Mouse (Mus musculus) liver, postnatal 0 days (tissue): ENCODE data around the gene Iqgap1.

Experiments used
- CTCF ChIP-seq: sonication (generic); IDR thresholded peaks from 2 replicates; pipeline ENCODE4 v1.5.1; 2016; ENCODE audit warnings: antibody characterized with exemption, low read depth
- EP300 ChIP-seq: IDR thresholded peaks from 2 replicates; pipeline ENCODE4 v1.6.1; 2016; ENCODE audit warnings: antibody characterized with exemption, low read depth, mild to moderate bottlenecking

DNA sequence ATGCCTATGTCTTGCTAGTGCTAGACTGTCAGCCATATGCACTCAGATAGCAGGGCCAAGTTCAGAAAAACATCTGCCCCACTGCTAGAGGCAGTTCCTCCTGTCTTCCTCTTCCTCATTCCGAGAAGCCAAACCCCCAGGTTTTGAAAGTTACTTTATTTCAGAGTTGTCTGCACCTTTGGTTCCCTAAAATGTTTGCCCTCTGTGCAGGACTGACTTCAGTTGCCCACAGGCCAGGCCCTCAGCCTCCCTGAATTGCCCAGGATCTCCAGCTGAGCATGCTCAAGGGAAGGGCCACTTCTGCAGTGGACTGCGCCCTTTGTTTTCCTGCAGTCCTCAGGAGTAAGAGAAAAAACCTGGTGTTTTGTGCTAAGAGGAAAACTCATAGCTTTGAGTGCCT, 71.7 kb downstream of the Iqgap1 start:
- no peak for TF ChIP-seq CTCF
- no peak for TF ChIP-seq EP300
